Mouse (Mus musculus): Measurements from ENCODE around the gene Ccdc33. TPM values are rescaled to one million over a fixed set of nuclear protein-coding genes. Genes with fewer than 3 reads are reported as not detected.

Gene Ccdc33
- polyA plus RNA-seq, 1 experiment from 2014 or later: not detected

- Histone ChIP-seq H3K27me3 (ENCODE audit: control insufficient read depth, insufficient read depth, low read length) (no peaks in the 10 kb centered on the region), H3K36me3 (ENCODE audit: control insufficient read depth, insufficient read depth, low read length) (no peaks in the 10 kb centered on the region), H3K9me3 (ENCODE audit: control insufficient read depth, low read depth, low read length) (no peaks in the 10 kb centered on the region), H3K4me1 (ENCODE audit: control insufficient read depth, insufficient read depth, low read length) (0 out of 2 replicates have a peak, but pooled peaks cover 4% of the 10 kb centered on the region), H3K9ac (replicated peaks; ENCODE audit: low read depth, low read length) (no peak overlapping the region), H3K4me3 (ENCODE audit: low read depth, low read length) (no peak overlapping the region), H3K4me2 (replicated peaks; ENCODE audit: low read depth, low read length) (no peak overlapping the region), H3K27ac (ENCODE audit: low read length) (no peak overlapping the region)
- WGBS: 13% methylated on average over 6 of the region's 6 CpGs
- ATAC-seq (ENCODE audit: insufficient number of reproducible peaks, insufficient read depth, low FRiP score, low read depth): 0 out of 2 replicates have a peak, but pooled peaks have one; percentile 53
Measured at GRCm38 (mm10) chr9:58009015-58009362, 109.6 kb downstream of the Ccdc33 start.

GRCm38 (mm10) chr9:58008336-58009014 is 110.1 kb downstream of the Ccdc33 start:
- 68% methylated on average over 12 of the region's 12 CpGs for WGBS
- no peaks in the 10 kb centered on the region for H3K27me3 ChIP-seq (ENCODE audit: control insufficient read depth, insufficient read depth, low read length)
- H3K36me3 ChIP-seq (ENCODE audit: control insufficient read depth, insufficient read depth, low read length): no peaks in the 10 kb centered on the region
- H3K4me2 ChIP-seq (replicated peaks; ENCODE audit: low read depth, low read length): no peak overlapping the region
- H3K4me3 ChIP-seq (ENCODE audit: low read depth, low read length): no peak overlapping the region
- no peaks in the 10 kb centered on the region for H3K9me3 ChIP-seq (ENCODE audit: control insufficient read depth, low read depth, low read length)
- 0 out of 2 replicates have a peak, but pooled peaks cover 4% of the 10 kb centered on the region for H3K4me1 ChIP-seq (ENCODE audit: control insufficient read depth, insufficient read depth, low read length)
- no peak overlapping the region for H3K27ac ChIP-seq (ENCODE audit: low read length)
- no peak for ATAC-seq (ENCODE audit: insufficient number of reproducible peaks, insufficient read depth, low FRiP score, low read depth)
- H3K9ac ChIP-seq (replicated peaks; ENCODE audit: low read depth, low read length): no peak overlapping the region

- Histone ChIP-seq H3K9ac (replicated peaks; ENCODE audit: low read depth, low read length) (no peak within 1 kb of the TSS), H3K4me1 (ENCODE audit: control insufficient read depth, insufficient read depth, low read length) (0 out of 2 replicates have a peak, but pooled peaks cover 4% of the 10 kb centered on the region), H3K9me3 (ENCODE audit: control insufficient read depth, low read depth, low read length) (no peaks in the 10 kb centered on the region), H3K4me2 (replicated peaks; ENCODE audit: low read depth, low read length) (no peak within 1 kb of the TSS), H3K27me3 (ENCODE audit: control insufficient read depth, insufficient read depth, low read length) (no peaks in the 10 kb centered on the region), H3K36me3 (ENCODE audit: control insufficient read depth, insufficient read depth, low read length) (no peaks in the 10 kb centered on the region), H3K4me3 (ENCODE audit: low read depth, low read length) (no peak within 1 kb of the TSS), H3K27ac (ENCODE audit: low read length) (no peak within 1 kb of the TSS)
- WGBS: 83% methylated on average over 16 of the region's 16 CpGs
- ATAC-seq (ENCODE audit: insufficient number of reproducible peaks, insufficient read depth, low FRiP score, low read depth): no peak
Measured at GRCm38 (mm10) chr9:58005753-58006461, 112.7 kb downstream of the Ccdc33 start, which contains the start of gene Cyp11a1. TSS of gene Cyp11a1 (plus strand) at chr9:58006411.

GRCm38 (mm10) chr9:58003272-58003671 is 115.4 kb downstream of the Ccdc33 start:
- no peaks in the 10 kb centered on the region for H3K36me3 ChIP-seq (ENCODE audit: control insufficient read depth, insufficient read depth, low read length)
- no peak overlapping the region for H3K4me2 ChIP-seq (replicated peaks; ENCODE audit: low read depth, low read length)
- H3K9me3 ChIP-seq (ENCODE audit: control insufficient read depth, low read depth, low read length): no peaks in the 10 kb centered on the region
- no peak for ATAC-seq (ENCODE audit: insufficient number of reproducible peaks, insufficient read depth, low FRiP score, low read depth)
- H3K27ac ChIP-seq (ENCODE audit: low read length): no peak overlapping the region
- H3K4me1 ChIP-seq (ENCODE audit: control insufficient read depth, insufficient read depth, low read length): no peaks in the 10 kb centered on the region
- 17% methylated on average over 2 of the region's 2 CpGs for WGBS
- no peaks in the 10 kb centered on the region for H3K27me3 ChIP-seq (ENCODE audit: control insufficient read depth, insufficient read depth, low read length)
- no peak overlapping the region for H3K9ac ChIP-seq (replicated peaks; ENCODE audit: low read depth, low read length)
- H3K4me3 ChIP-seq (ENCODE audit: low read depth, low read length): no peak overlapping the region

- Histone ChIP-seq H3K27ac (ENCODE audit: low read length) (no peak overlapping the region), H3K4me1 (ENCODE audit: control insufficient read depth, insufficient read depth, low read length) (no peaks in the 10 kb centered on the region), H3K9me3 (ENCODE audit: control insufficient read depth, low read depth, low read length) (no peaks in the 10 kb centered on the region), H3K4me3 (ENCODE audit: low read depth, low read length) (no peak overlapping the region), H3K9ac (replicated peaks; ENCODE audit: low read depth, low read length) (no peak overlapping the region), H3K4me2 (replicated peaks; ENCODE audit: low read depth, low read length) (no peak overlapping the region), H3K36me3 (ENCODE audit: control insufficient read depth, insufficient read depth, low read length) (no peaks in the 10 kb centered on the region), H3K27me3 (ENCODE audit: control insufficient read depth, insufficient read depth, low read length) (no peaks in the 10 kb centered on the region)
- WGBS: 50% methylated on average over 2 of the region's 2 CpGs
- ATAC-seq (ENCODE audit: insufficient number of reproducible peaks, insufficient read depth, low FRiP score, low read depth): no peak
Measured at GRCm38 (mm10) chr9:57999676-58000075, 118.9 kb downstream of the Ccdc33 start.

- Histone ChIP-seq H3K9ac (replicated peaks; ENCODE audit: low read depth, low read length) (no peak overlapping the region), H3K36me3 (ENCODE audit: control insufficient read depth, insufficient read depth, low read length) (no peaks in the 10 kb centered on the region), H3K4me2 (replicated peaks; ENCODE audit: low read depth, low read length) (no peak overlapping the region), H3K4me1 (ENCODE audit: control insufficient read depth, insufficient read depth, low read length) (no peaks in the 10 kb centered on the region), H3K27ac (ENCODE audit: low read length) (no peak overlapping the region), H3K27me3 (ENCODE audit: control insufficient read depth, insufficient read depth, low read length) (no peaks in the 10 kb centered on the region), H3K9me3 (ENCODE audit: control insufficient read depth, low read depth, low read length) (no peaks in the 10 kb centered on the region), H3K4me3 (ENCODE audit: low read depth, low read length) (no peak overlapping the region)
- ATAC-seq (ENCODE audit: insufficient number of reproducible peaks, insufficient read depth, low FRiP score, low read depth): no peak
- 51% methylated on average over 2 of the region's 2 CpGs for WGBS
Measured at GRCm38 (mm10) chr9:57998685-57999084, 119.9 kb downstream of the Ccdc33 start.

- Histone ChIP-seq H3K4me1 (ENCODE audit: control insufficient read depth, insufficient read depth, low read length) (no peaks in the 10 kb centered on the region), H3K4me3 (ENCODE audit: low read depth, low read length) (peak overlapping the region; percentile 13), H3K27ac (ENCODE audit: low read length) (no peak overlapping the region), H3K4me2 (replicated peaks; ENCODE audit: low read depth, low read length) (peak overlapping the region; percentile 44), H3K36me3 (ENCODE audit: control insufficient read depth, insufficient read depth, low read length) (no peaks in the 10 kb centered on the region), H3K9ac (replicated peaks; ENCODE audit: low read depth, low read length) (no peak overlapping the region), H3K27me3 (ENCODE audit: control insufficient read depth, insufficient read depth, low read length) (no peaks in the 10 kb centered on the region), H3K9me3 (ENCODE audit: control insufficient read depth, low read depth, low read length) (no peaks in the 10 kb centered on the region)
- peak; percentile 87; the same call in 1 of the 2 replicates for ATAC-seq (ENCODE audit: insufficient number of reproducible peaks, insufficient read depth, low FRiP score, low read depth)
- under 1% methylated on average over 20 of the region's 20 CpGs for WGBS
Measured at GRCm38 (mm10) chr9:57998032-57998659, 120.5 kb downstream of the Ccdc33 start.

- WGBS: 11% methylated on average over 13 of the region's 13 CpGs
- Histone ChIP-seq H3K27me3 (ENCODE audit: control insufficient read depth, insufficient read depth, low read length) (no peaks in the 10 kb centered on the region), H3K27ac (ENCODE audit: low read length) (no peak overlapping the region), H3K36me3 (ENCODE audit: control insufficient read depth, insufficient read depth, low read length) (no peaks in the 10 kb centered on the region), H3K9me3 (ENCODE audit: control insufficient read depth, low read depth, low read length) (no peaks in the 10 kb centered on the region), H3K9ac (replicated peaks; ENCODE audit: low read depth, low read length) (no peak overlapping the region), H3K4me2 (replicated peaks; ENCODE audit: low read depth, low read length) (peak overlapping the region; percentile 44), H3K4me1 (ENCODE audit: control insufficient read depth, insufficient read depth, low read length) (no peaks in the 10 kb centered on the region), H3K4me3 (ENCODE audit: low read depth, low read length) (peak overlapping the region; percentile 13; the same call in 1 of the 2 replicates)
- 0 out of 2 replicates have a peak, but pooled peaks have one; percentile 21 for ATAC-seq (ENCODE audit: insufficient number of reproducible peaks, insufficient read depth, low FRiP score, low read depth)
Measured at GRCm38 (mm10) chr9:57997511-57998031, 121.1 kb downstream of the Ccdc33 start.

All from stomach, embryonic 14.5 days (tissue).